Mouse (Mus musculus): ENCODE measurements around the gene Atxn7l1. TPM values are rescaled to one million over a fixed set of nuclear protein-coding genes. Genes with fewer than 3 reads are reported as not detected.
A peak's percentile ranks its signal among the peaks of the same experiment; 100 is the strongest.

Gene Atxn7l1
- polyA plus RNA-seq, 1 experiment: 129 TPM

DNA sequence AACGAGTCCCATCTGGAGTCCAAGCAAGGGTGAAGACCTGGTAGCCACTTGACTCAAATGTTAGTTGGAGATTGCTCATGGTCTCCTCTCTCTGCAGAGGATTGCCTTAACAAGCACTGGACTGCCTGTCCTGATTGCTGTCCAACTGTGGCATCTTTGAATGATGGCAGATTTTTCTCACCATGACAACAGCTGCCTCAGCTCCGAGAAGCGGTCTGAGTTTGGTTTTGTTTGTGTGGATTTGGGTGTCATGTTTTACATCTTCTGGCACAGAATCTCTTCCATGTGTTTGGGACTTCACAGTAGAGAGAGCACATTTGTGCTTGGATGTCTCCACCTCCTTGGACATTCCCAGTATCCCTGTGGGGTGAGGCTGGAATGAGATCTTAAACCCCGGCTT is 120.5 kb downstream of the Atxn7l1 start:
- Histone ChIP-seq H3K4me3 (ENCODE audit: control insufficient read depth, insufficient read depth, low read length) (no peak overlapping the region), H3K27ac (ENCODE audit: control insufficient read depth, insufficient read depth, low read length) (no peak overlapping the region), H3K27me3 (ENCODE audit: control insufficient read depth, insufficient read depth, low read length) (no peaks in the 10 kb centered on the region), H3K4me1 (replicated peaks; ENCODE audit: control insufficient read depth, insufficient read depth, low read length) (no peaks in the 10 kb centered on the region), H3K36me3 (ENCODE audit: control insufficient read depth, insufficient read depth, low read length) (no peaks in the 10 kb centered on the region)
- no peak for DNase-seq
- 96% methylated on average over 4 of the region's 4 CpGs for WGBS
- TF ChIP-seq CTCF (IDR thresholded peaks at IDR 0.05; ENCODE audit: borderline replicate concordance, control insufficient read depth, extremely low read depth, insufficient read depth, low read length, poor library complexity) (no peak), POLR2A (IDR thresholded peaks at IDR 0.05; ENCODE audit: control insufficient read depth, extremely low read depth, insufficient read depth, low read length, poor library complexity) (no peak)

DNA sequence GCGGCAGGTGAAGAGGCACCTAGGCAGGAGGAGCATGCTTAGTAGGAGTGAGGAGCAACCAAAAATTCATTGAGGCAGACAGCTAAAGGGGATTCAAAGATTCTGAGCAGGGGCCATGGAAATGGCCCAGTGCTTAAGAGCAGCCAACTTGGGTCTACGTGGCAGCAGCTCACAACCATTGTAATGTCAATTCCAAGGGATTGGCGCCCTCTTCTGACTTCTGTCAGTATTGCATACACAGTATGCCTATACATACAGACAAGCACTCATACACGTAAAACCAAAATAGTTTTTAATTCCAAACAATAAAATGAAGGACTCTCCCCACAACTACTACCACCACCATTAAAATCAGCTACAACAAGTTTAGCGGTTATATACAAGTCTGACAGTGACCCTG is 122.2 kb downstream of the Atxn7l1 start:
- no peak for TF ChIP-seq POLR2A (IDR thresholded peaks at IDR 0.05; ENCODE audit: control insufficient read depth, extremely low read depth, insufficient read depth, low read length, poor library complexity)
- no peak for TF ChIP-seq CTCF (IDR thresholded peaks at IDR 0.05; ENCODE audit: borderline replicate concordance, control insufficient read depth, extremely low read depth, insufficient read depth, low read length, poor library complexity)
- H3K4me1 ChIP-seq (replicated peaks; ENCODE audit: control insufficient read depth, insufficient read depth, low read length): 0 out of 2 replicates have a peak, but pooled peaks cover 3% of the 10 kb centered on the region
- no peaks in the 10 kb centered on the region for H3K27me3 ChIP-seq (ENCODE audit: control insufficient read depth, insufficient read depth, low read length)
- no peaks in the 10 kb centered on the region for H3K36me3 ChIP-seq (ENCODE audit: control insufficient read depth, insufficient read depth, low read length)
- H3K4me3 ChIP-seq (ENCODE audit: control insufficient read depth, insufficient read depth, low read length): no peak overlapping the region
- peak; percentile 43 for DNase-seq
- H3K27ac ChIP-seq (ENCODE audit: control insufficient read depth, insufficient read depth, low read length): no peak overlapping the region
- 90% methylated on average over 5 of the region's 5 CpGs for WGBS

DNA sequence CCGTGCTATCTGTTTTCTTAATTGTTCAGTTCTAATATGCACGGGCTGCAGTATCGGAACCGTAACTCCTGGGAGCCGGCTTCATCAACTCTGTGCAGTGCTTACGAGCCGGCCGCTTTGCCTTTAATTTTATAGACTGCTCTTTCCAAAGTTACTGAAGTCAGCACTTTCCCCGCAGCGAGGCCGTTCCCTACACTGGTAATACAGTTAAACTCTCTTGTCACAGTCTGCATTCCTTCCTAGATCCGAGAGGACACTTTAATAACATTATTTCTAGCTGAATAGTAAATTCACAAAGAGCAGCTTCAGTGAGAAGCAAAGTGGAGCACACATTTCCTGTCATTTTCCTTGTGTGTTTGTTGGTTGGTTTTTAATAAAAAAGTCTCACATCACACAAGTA is 124.4 kb downstream of the Atxn7l1 start:
- H3K36me3 ChIP-seq (ENCODE audit: control insufficient read depth, insufficient read depth, low read length): no peaks in the 10 kb centered on the region
- no peak overlapping the region for H3K27ac ChIP-seq (ENCODE audit: control insufficient read depth, insufficient read depth, low read length)
- 0 out of 2 replicates have a peak, but pooled peaks cover 3% of the 10 kb centered on the region for H3K4me1 ChIP-seq (replicated peaks; ENCODE audit: control insufficient read depth, insufficient read depth, low read length)
- no peak overlapping the region for H3K4me3 ChIP-seq (ENCODE audit: control insufficient read depth, insufficient read depth, low read length)
- H3K27me3 ChIP-seq (ENCODE audit: control insufficient read depth, insufficient read depth, low read length): no peaks in the 10 kb centered on the region
- DNase-seq: no peak
- no peak for TF ChIP-seq CTCF (IDR thresholded peaks at IDR 0.05; ENCODE audit: borderline replicate concordance, control insufficient read depth, extremely low read depth, insufficient read depth, low read length, poor library complexity)
- no peak for TF ChIP-seq POLR2A (IDR thresholded peaks at IDR 0.05; ENCODE audit: control insufficient read depth, extremely low read depth, insufficient read depth, low read length, poor library complexity)
- 98% methylated on average over 12 of the region's 12 CpGs for WGBS

DNA sequence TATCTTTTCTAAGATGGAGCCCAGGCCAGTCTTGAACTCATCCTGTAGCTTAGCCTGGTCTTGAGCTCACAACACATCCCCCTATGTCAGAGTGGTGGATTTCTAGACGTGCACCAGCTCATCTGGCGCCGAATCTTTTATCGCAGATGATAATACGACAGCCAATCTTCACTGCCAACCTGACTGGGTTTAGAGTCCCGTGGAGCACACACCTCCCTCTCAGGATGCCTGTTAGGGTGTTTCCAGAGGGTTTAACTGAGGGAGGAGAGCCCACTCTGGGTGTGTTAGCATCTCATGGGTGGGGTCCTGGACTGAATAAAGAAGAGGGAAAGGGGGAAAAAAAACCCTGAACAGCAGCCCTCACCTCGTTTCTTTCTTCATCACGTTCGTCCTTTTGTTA is 124.9 kb downstream of the Atxn7l1 start:
- Histone ChIP-seq H3K4me3 (ENCODE audit: control insufficient read depth, insufficient read depth, low read length) (no peak overlapping the region), H3K27me3 (ENCODE audit: control insufficient read depth, insufficient read depth, low read length) (no peaks in the 10 kb centered on the region), H3K4me1 (replicated peaks; ENCODE audit: control insufficient read depth, insufficient read depth, low read length) (0 out of 2 replicates have a peak, but pooled peaks cover 3% of the 10 kb centered on the region), H3K36me3 (ENCODE audit: control insufficient read depth, insufficient read depth, low read length) (no peaks in the 10 kb centered on the region), H3K27ac (ENCODE audit: control insufficient read depth, insufficient read depth, low read length) (no peak overlapping the region)
- 96% methylated on average over 9 of the region's 9 CpGs for WGBS
- TF ChIP-seq POLR2A (IDR thresholded peaks at IDR 0.05; ENCODE audit: control insufficient read depth, extremely low read depth, insufficient read depth, low read length, poor library complexity) (no peak), CTCF (IDR thresholded peaks at IDR 0.05; ENCODE audit: borderline replicate concordance, control insufficient read depth, extremely low read depth, insufficient read depth, low read length, poor library complexity) (no peak)
- no peak for DNase-seq

GRCm38 (mm10) chr12:33273147-33273546 is 125.7 kb downstream of the Atxn7l1 start:
- no peak overlapping the region for H3K27ac ChIP-seq (ENCODE audit: control insufficient read depth, insufficient read depth, low read length)
- H3K27me3 ChIP-seq (ENCODE audit: control insufficient read depth, insufficient read depth, low read length): no peaks in the 10 kb centered on the region
- WGBS: 54% methylated on average over 4 of the region's 4 CpGs
- H3K36me3 ChIP-seq (ENCODE audit: control insufficient read depth, insufficient read depth, low read length): no peaks in the 10 kb centered on the region
- DNase-seq: no peak
- peaks cover 10% of the 10 kb centered on the region for H3K4me1 ChIP-seq (replicated peaks; ENCODE audit: control insufficient read depth, insufficient read depth, low read length)
- no peak overlapping the region for H3K4me3 ChIP-seq (ENCODE audit: control insufficient read depth, insufficient read depth, low read length)
- TF ChIP-seq POLR2A (IDR thresholded peaks at IDR 0.05; ENCODE audit: control insufficient read depth, extremely low read depth, insufficient read depth, low read length, poor library complexity) (no peak), CTCF (IDR thresholded peaks at IDR 0.05; ENCODE audit: borderline replicate concordance, control insufficient read depth, extremely low read depth, insufficient read depth, low read length, poor library complexity) (no peak)

DNA sequence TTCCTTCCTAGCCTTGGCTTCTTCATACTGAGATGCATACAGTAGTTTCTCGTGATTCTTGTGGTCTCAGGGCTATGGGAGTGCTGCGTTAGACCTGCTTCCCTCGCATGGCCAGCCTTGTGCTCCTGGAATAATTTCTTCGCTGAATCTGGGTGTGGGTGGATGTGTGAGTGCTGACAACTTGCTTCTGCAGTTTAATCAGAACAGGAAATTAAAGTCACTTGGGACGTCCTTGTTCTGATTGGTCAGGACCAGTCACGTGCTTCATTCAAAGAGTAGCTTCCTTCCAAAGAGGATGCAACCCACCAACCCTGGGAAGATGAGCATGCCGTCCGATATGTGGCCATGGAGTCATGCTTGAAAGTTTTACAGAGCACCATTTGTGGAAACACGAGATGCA is 126.2 kb downstream of the Atxn7l1 start:
- WGBS: 68% methylated on average over 9 of the region's 9 CpGs
- TF ChIP-seq POLR2A (IDR thresholded peaks at IDR 0.05; ENCODE audit: control insufficient read depth, extremely low read depth, insufficient read depth, low read length, poor library complexity): no peak
- TF ChIP-seq CTCF (IDR thresholded peaks at IDR 0.05; ENCODE audit: borderline replicate concordance, control insufficient read depth, extremely low read depth, insufficient read depth, low read length, poor library complexity): no peak
- H3K4me3 ChIP-seq (ENCODE audit: control insufficient read depth, insufficient read depth, low read length): no peak overlapping the region

GRCm38 (mm10) chr12:33276028-33276427 is 128.5 kb downstream of the Atxn7l1 start:
- WGBS: 100% methylated on average over 1 of the region's 1 CpGs
- no peak for TF ChIP-seq CTCF (IDR thresholded peaks at IDR 0.05; ENCODE audit: borderline replicate concordance, control insufficient read depth, extremely low read depth, insufficient read depth, low read length, poor library complexity)
- no peak for TF ChIP-seq POLR2A (IDR thresholded peaks at IDR 0.05; ENCODE audit: control insufficient read depth, extremely low read depth, insufficient read depth, low read length, poor library complexity)
- no peaks in the 10 kb centered on the region for H3K27me3 ChIP-seq (ENCODE audit: control insufficient read depth, insufficient read depth, low read length)
- peaks cover 18% of the 10 kb centered on the region for H3K4me1 ChIP-seq (replicated peaks; ENCODE audit: control insufficient read depth, insufficient read depth, low read length)
- H3K36me3 ChIP-seq (ENCODE audit: control insufficient read depth, insufficient read depth, low read length): no peaks in the 10 kb centered on the region
- no peak overlapping the region for H3K4me3 ChIP-seq (ENCODE audit: control insufficient read depth, insufficient read depth, low read length)
- DNase-seq: no peak
- H3K27ac ChIP-seq (ENCODE audit: control insufficient read depth, insufficient read depth, low read length): no peak overlapping the region

More for the DNA sequence above, 126.2 kb downstream of the Atxn7l1 start:
- Histone ChIP-seq H3K4me1 (replicated peaks; ENCODE audit: control insufficient read depth, insufficient read depth, low read length) (peaks cover 14% of the 10 kb centered on the region), H3K27me3 (ENCODE audit: control insufficient read depth, insufficient read depth, low read length) (no peaks in the 10 kb centered on the region), H3K27ac (ENCODE audit: control insufficient read depth, insufficient read depth, low read length) (no peak overlapping the region; the same call in 1 of the 2 replicates), H3K36me3 (ENCODE audit: control insufficient read depth, insufficient read depth, low read length) (no peaks in the 10 kb centered on the region)
- DNase-seq: no peak
